Mouse (Mus musculus) CH12F3 (cell line): Measurements from ENCODE around the gene Mfsd5.

Source experiments
- in situ Hi-C: fragments of 300-500 bp; cut with MboI; formaldehyde crosslinking; loops from 2 replicates; pipeline ENCODE4 v1.14.3; 2020; ENCODE audit warnings: low sequenced_read_pairs

The Mfsd5 gene

GRCm38 (mm10) chr15:102247252-102248130 is 31.8 kb upstream of the Mfsd5 start:
- in situ Hi-C loops = no loop called here

DNA sequence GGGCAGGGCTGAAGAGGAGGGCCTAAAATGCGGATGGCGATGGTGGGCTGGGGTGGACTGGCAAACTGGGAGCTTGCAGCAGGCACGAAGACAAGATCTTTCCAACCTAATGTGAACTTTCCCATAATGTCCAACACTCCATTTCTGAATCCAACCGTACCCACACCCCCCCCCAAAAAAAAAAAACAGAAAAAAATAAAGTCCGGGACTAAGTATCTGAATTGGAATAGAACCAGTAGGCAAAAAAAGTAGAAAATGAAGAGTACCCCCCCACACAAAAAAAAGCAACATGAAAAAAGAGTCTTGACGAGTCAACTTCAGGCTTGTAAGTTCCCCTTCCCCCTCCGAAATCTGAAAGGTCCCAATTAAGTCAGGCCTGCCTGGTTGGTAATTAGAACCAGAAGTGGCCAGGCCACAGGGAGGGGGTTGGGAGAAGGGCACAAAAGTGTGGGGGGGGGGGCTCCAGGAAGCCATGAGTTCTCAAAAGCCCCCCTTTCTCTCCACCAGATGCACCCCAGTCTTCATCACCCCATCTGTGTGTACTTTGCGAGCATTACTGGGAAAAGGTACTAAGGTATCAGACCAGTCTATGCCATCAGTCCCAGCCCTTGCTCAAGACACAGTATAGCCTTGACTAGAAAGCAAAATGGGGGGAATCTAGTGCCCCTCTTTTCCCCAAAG is 31.0 kb upstream of the Mfsd5 start:
- in situ Hi-C loops = no loop called here

GRCm38 (mm10) chr15:102248812-102249191 is 30.5 kb upstream of the Mfsd5 start:
- in situ Hi-C loops = no loop called here

GRCm38 (mm10) chr15:102249251-102249691 is 30.0 kb upstream of the Mfsd5 start:
- in situ Hi-C loops = no loop called here

GRCm38 (mm10) chr15:102249967-102250366 is 29.3 kb upstream of the Mfsd5 start:
- in situ Hi-C loops = no loop called here

GRCm38 (mm10) chr15:102250521-102250920 is 28.7 kb upstream of the Mfsd5 start:
- in situ Hi-C loops = no loop called here

DNA sequence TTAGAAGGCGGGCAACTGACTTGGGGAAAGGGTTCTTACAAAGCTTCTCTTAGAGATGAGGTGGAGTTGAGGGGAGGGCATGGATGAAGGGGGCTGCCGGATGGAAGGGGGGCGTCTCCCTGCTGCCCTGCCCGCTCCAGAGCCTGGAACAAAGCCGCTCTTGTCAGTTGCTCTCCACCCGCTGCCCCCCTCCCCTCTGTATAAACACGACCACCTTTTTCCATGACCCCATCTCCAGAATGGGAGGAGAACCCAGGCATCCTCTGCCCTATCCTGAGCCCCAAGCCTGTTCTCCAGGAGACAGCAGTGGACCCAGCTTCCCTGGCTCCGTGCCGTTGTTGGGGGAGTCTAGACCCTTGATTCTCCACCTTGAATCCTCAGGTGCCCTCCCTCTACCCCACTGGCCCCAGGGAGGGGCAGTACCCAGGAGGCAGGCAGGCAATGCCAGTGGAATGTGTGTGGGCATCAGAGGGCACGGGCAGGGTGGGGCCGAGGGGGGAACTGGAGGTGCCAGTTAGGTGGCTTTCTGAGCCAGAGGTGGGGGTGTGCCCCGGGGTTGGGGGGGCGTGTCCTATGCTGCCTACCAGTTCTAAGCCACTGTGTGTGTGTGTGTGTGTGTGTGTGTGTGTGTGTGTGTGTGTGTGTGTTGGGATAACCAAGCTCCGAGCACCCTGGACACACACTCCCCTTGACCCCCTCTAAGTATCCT is 23.6 kb upstream of the Mfsd5 start:
- in situ Hi-C loops = no loop called here

DNA sequence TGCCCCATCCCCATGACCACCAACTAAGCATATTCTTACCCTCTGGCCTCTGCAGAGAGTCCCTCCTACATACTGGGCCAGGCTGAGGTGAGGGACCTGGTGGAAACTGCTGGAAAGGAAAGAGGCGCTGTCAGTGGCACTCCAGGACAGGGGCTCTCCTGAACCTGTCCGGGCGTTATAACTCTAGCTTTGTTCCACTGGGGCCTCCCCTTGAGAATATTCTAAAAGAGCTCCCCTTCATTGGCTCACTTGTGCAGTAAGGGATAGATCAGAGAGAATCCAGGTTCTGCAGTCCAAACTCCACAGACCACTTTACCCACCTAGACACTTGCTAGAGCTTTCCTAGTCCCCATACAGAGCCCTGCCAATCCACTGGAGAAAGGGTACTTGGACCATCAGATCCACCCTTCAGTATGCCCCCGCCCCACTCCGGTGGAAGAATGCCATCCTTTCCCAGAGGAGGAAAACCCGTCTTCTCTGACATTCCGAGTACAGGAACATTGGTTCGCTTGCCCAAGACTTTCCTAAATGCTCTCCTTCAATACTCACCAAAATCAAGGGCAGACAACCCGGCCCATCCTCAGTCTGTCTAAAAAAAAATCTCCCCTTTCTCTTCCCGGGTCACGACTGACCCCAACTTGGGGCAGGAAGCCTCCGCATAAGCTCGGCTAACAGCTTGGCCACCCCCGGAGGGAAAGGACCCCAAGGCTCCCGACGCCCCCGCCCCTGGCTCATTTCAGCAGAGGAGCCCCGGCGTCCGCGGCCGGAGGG is 22.6 kb upstream of the Mfsd5 start:
- in situ Hi-C loops = no loop called here

- in situ Hi-C loops = no loop called here
These were observed 21.8 kb upstream of the Mfsd5 start, which contains the start of gene Rarg for GRCm38 (mm10) chr15:102257202-102258075. Gene Rarg, minus strand, starts transcription at chr15:102257517.

DNA sequence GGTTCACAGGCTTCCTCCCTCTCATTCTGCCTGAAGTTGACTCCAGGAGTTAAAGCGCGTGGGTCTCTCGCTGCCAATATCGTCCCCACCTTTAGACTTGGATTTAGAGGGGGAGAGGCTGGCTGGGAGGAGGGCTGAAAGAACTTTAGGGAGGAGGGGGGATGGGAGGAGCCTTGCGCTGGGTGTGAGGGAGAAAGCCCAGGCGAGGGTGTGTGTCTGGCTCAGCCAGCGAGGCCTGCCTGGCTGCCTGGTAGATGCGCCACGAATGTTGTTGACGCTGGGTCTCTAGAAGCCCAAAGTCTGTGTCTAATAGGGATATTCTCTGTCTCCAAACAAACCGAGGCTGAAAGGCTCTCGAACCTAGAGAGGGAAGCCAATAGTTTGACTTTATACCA is 21.2 kb upstream of the Mfsd5 start:
- in situ Hi-C loops = no loop called here

DNA sequence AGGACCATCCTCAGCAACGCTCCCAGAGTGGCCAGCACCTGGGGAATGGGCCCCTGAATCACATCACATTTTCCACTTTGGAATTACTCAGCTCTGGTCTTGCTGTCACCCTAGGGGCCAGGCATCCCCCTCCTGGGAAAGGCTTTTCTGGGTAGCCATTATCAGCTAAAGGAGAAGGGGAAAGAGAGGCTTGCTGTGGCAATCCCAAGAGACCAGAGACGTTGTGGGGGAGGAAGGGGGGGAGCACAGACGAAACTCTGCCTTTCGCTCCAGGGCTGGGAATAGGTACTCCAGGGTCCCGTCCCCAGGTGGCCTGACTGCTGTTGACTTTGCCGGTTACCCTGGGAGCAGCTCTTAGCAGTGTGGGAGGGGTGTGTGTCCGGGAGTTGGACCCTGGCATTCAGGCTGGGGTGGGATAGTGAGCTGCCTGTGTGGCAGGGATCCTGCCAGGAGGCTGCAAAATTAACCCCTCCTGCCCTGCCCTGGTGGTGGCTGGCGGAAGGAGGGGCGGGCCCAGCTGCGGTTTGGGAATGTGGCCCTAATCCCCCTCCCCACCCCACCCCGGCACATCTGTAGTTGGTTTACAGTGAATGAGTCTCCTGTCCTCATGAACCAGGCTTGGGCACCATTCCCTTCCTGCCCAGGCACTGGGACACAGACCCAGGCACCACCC is 20.5 kb upstream of the Mfsd5 start:
- in situ Hi-C loops = no loop called here

DNA sequence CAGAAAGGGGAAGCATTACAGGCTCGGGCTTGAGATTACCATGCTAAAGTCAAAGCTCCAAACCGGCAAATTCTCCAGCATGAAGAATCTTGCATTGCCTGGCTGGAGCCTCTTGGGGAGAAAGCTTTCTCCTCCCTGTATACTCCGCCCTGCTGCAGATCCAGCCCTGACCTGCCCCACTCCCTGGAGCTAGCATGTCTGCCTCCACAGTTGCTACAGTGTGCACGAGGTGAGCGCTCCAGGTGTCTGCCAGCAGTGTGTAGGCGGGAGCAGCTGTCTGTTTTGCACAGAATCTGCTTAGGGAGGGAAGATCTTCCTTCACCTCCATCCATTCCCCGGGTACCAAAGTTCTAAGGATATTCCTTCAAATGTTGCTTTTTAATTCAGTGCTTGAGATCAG is 16.7 kb upstream of the Mfsd5 start:
- in situ Hi-C loops = no loop called here

DNA sequence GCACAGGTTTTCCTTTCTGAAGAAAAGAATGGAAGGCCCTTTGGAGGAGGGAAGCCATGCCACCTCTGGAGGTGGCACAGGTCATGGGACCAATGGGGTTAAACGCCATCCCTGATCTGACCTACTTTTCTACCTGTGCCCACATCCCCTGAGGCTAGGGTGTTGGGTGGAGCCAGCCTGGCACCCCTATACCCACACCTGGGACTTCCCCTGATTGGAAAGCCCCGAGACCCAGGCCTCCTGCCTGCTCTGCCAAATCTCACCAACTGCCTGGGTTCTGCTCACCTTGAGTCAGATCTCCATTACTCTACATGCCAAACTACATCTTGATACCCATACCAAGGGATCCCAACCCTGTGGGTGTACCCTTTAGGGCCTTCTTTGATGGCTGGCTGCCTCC is 16.2 kb upstream of the Mfsd5 start:
- in situ Hi-C loops = no loop called here

DNA sequence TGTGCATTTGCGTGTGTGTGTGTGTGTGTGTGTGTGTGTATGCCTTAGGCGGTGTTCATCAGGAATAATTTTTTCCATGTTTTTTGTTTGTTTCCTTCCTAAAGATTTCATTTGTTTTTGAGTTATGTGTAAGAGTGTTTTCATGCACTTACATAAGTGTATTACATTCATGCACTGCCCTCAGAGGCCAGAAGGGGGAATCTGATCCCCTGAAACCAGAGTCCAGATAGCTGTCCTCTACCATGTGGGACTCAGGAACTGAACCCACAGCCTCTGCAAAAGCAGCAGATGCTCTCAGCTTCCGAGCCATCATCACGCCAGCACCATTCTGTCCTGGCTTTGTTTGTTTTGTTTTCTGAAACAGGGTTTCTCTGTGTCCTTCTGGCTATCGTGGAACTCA is 13.7 kb upstream of the Mfsd5 start:
- in situ Hi-C loops = no loop called here

GRCm38 (mm10) chr15:102270274-102270960 is 8.8 kb upstream of the Mfsd5 start, which contains the start of gene Gm9918:
Gene Gm9918, plus strand, starts transcription at chr15:102270563.
- in situ Hi-C loops = no loop called here

DNA sequence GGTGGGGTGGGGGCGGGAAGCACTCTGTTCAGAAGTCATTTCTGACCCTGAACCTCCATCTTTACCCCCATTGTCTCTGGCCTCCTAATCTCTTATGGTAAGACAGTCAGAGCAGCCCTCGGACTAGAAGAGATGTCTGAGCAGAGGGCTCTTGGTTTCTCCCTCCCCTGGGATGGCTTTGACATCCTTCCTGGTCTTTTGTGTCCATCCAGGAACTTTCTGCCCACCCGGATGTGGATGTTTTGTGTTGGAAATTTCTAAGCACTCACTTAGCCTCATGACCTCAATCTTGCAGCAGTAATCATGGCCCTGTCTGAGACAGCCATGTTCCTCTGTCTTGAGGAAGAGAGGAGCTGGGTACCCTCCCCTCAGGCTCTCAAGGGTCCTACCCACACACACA is 7.8 kb upstream of the Mfsd5 start:
- in situ Hi-C loops = no loop called here

DNA sequence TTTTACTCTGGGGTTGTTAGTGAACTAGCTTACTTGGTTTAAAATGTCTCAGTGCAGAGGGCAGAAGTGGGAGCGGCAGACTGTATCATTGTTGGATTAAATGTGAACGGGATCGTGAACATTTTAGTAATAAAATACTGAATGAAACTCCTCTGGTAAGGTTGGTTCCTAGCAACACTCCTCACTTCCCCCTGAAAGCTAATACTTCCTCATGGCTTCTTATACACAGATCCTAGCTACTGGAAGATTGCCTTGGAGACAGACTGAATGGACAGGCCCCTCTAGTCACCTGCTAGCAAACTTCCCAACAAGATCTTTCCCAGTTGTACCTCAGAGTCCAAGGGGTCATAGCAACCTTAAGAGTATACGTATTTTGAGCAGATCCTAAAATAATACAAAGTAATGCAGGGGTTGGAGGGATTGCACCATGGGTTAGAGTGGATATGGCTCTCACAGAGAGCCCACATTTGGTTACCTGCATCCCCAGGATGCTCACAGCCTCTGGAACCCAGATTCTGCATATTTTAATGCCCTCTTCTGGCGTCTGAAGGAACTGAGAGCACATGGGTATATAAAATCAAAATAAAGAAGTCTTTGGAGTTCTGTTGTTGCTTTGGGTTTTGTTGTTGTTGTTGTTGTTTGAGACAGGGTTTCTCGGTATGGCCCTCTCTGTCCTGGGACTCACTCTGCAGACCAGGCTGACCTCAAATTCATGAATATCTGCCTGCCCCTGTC is 5.1 kb upstream of the Mfsd5 start:
- in situ Hi-C loops = no loop called here

- in situ Hi-C loops = no loop called here
These were observed 545 bp upstream of the Mfsd5 start for GRCm38 (mm10) chr15:102278726-102279091.
